Mouse (Mus musculus) lung, postnatal 25 days (tissue): ENCODE measurements around the gene Sucnr1.

ENCODE experiments used
- DNase-seq: peaks from one replicate; pipeline ENCODE4 v3.0.0; 2022; ENCODE audit warnings: low spot score

The Sucnr1 gene

GRCm38 (mm10) chr3:60111889-60112646, 30.4 kb downstream of the Sucnr1 start:
- peak; percentile 38 for DNase-seq

- DNase-seq: no peak
Measured at GRCm38 (mm10) chr3:60114571-60114970, 32.9 kb downstream of the Sucnr1 start.

- no peak for DNase-seq
Measured at GRCm38 (mm10) chr3:60121449-60121848, 39.8 kb downstream of the Sucnr1 start.

GRCm38 (mm10) chr3:60123859-60124794, 42.5 kb downstream of the Sucnr1 start:
- DNase-seq: peak; percentile 17

- DNase-seq: no peak
Measured at GRCm38 (mm10) chr3:60126564-60126963, 44.9 kb downstream of the Sucnr1 start.

GRCm38 (mm10) chr3:60128282-60128681, 46.6 kb downstream of the Sucnr1 start:
- no peak for DNase-seq

GRCm38 (mm10) chr3:60135801-60136200, 54.1 kb downstream of the Sucnr1 start:
- no peak for DNase-seq
